Mouse (Mus musculus): ENCODE results near the gene Trmt61a.
"Not testable (repeated sequence)": the region's sequence is repeated elsewhere in the genome, so short reads cannot be mapped to it uniquely, and the experiment has no call there.

Trmt61a gene

DNA sequence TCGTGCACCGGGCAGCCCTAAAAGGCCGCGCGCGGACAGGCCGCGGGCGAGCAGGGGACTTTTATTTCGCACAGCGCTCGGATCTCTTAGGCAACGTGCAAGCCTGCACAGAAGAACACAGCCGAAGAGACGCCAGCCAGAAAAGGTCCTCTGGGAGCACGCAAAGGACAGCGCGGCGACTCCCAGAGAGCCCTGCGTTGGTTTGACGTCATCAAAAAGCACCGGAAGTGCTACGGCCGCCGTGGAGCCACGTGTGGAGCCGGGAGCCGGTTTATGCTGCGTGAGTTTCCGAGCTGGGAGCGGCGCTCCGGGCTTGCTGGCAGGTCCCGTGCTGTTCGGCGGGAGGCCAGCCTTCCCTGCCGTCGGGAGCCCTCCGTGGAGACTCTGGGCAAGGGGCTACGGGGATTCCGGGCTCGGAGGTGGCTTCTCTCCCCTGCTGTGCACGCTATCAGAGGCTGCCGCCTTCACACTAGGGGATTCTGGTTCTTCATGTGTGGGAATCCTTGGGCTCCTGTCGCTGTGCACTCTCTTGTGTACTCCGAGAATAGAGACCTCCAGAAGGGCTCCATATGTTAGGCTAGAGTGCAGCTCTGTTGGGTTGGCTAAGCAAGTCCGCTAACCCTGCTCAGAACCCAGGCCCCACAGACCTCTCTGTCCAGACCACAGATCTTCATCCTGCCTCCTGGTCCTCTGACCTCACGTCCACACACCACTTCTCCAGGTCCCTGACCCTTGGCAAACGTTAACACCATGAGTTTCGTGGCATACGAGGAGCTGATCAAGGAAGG, at the start of gene Trmt61a:
Trmt61a (plus strand) TSS at position 224 of the 788 bp plus-strand sequence.
- DNase-seq (ENCODE audit: low read depth): peak; percentile 71

DNA sequence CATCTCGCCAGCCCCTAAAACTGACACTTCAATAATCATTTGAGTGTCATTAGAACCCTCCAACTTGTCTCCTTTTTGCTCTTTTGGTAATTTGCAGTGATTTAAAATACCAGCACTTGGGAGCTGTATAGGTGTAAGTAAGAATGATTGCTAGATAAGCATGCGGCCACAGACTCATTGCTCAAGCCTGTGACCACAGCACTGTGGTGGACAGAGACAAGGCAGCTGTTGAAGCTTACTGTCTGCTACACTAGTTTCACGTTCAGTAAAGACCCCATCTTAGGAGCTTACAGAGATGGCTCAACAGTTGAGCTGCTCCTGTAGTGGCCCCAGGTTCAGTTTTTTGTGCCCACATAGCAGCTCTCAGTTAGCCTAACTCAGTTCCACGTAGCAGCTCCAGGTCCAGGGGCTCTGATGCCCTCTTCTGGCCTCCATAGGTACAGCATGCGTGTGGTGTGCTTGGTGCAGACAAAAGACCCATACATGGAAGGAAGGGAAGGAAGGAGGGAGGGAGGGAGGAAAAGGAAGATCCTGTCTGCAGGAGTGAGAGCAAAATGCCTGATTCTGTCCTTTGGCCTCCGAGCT, 29.8 kb upstream of the Trmt61a start:
- no peak for DNase-seq (ENCODE audit: low read depth)

DNA sequence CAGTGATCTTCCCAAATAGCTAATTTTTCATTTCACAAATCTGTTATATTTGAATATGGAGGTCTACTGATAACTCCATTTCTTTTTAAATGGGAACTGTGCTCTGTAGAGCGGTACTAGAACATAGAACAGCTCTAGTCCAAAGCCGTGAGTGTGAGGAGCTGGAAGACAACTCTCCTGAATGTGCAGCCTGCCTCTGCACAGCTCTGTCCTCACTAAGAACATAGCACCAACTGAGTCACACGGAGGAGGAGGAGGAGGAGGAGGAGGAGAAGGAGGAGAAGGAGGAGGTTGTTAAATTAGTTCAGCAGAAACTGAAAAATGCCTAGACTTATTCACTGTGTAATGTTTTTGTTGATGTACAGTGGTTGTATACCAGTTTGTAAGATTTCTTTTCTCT, 25.0 kb upstream of the Trmt61a start:
- DNase-seq (ENCODE audit: low read depth): no peak

DNA sequence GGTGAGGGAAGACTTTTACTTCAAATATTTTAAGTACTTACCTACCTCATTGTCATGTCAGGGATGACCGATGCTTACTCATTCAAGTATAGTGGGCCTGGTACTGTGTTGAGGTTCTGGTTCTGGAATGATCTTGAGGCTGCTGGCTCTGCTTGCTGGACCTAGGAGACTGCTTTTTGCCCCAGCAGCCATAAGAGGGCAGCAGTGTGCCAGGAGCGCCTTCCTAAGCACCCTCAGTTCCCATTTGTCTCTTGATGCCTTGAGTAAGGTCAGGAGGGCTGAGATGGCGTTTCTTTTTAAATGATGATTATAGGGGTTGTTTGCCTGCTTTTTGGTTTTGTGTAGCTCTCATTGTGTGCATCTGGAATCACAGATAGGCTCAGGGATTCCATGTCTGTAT, 24.5 kb upstream of the Trmt61a start:
- DNase-seq (ENCODE audit: low read depth): no peak

DNA sequence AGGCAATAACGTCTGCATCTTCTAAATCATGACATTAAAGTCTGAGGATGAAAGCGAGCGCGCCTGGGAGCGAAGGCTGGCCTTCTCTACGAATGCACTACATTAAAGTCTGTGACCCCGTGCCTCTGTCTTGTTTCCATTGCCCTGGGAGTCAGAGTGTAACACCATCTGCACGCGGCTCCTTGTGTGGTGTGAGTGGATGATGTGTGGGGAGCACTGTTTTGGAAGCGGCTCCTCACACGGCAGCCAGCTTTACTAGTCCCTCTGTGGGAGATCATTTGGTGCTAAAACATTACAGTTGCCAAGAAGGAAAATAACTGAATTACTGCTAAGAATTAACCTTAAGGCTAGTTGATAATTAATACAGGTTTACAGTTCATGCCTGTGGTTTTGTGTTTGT, 22.2 kb upstream of the Trmt61a start:
- no peak for DNase-seq (ENCODE audit: low read depth)

DNA sequence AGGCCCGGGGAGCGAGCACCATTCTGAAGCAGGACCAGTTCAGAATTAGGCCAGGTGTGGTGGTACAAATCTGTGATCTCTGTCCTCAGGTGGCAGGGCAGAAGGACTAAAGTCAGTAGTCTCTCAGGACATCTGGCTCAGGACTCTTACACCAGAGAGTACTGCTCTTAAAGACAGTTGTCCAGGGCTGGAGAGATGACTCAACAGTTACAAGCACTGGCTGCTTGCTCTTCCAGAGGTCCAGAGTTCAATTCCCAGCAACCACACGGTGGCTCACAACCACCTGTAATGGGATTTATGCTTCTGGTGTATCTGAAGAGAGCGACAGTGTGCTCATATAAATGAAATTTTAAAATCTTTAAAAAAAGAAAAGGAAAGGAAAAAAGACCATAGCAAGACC, 18.6 kb upstream of the Trmt61a start:
- no peak for DNase-seq (ENCODE audit: low read depth)

DNA sequence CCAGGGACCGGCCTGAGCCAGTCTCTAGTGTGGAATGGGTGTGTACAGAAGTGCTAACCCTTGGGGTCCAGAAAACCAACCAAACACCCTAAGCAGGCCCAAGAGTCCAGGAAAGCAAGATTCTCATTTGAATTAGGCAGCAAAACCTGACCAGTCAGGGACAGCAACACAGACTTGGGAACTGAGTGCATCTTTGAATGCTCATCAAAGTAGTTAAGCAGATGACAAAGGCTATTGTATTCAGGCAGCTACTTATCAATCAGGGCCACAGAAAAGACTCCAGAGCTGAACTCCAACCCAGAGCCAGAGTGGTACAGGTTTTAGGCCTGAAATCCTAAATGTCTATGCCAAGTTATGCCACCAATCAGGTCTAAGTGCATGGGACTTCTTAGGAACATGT, 17.3 kb upstream of the Trmt61a start:
- no peak for DNase-seq (ENCODE audit: low read depth)

DNA sequence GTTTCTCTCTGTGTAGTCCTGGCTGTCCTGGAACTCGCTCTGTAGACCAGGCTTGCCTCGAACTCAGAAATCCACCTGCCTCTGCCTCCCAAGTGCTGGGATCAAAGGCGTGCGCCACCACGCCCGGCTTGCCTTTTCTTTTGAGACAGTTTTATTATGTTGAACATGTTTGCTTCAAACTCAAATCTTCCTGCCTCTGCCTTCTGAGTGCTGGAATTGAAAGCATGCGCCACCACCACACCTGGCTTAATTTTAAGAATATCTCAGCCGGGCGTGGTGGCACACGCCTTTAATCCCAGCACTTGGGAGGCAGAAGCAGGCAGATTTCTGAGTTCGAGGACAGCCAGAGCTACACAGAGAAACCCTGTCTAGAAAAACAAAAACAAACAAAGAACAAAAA, 16.4 kb upstream of the Trmt61a start:
- not testable (repeated sequence) for DNase-seq (ENCODE audit: low read depth)

DNA sequence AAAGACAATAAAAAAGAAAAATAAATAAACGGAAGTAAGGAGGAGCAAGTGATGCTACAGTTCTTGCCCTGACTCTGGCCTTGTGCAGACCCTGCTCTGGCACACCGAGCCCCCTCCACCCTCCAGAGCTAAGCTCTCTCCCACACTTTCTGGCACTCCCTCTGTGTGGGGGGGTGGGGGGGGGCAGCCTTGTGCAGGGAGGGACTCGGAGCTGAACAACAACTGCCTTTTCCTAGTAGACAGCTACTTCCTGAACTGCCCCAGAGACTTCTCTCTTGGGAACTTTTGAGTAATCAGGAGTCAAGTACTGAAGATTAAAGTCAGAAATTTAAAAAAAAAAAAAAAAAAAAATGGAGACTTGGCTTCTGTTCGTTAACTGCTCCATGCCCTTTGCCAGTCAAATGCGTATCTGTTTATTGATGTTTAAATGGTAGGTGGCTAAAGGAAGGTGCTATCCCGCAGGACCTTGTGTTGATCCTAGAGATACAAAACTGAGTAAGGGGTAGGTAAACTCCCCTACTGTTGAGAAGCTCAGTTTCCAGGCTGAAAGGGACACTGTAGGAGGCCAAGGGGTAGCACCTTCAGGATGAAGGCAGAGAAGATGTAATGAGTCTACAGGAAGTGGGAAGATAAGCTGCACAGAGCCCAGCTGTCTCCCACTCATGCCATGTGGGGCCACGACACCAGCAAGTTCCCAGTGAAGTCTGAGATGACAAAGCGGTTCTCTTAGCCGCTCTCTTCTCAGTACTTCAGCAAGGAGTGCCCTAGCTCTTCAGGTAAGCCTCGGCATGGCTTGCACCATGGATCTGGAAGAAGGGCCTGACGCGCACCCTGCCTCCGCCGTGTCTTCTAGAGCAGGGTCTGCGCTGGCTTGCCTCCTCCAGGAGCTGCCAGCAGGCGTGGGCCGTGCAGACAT, 14.4 kb upstream of the Trmt61a start:
- no peak for DNase-seq (ENCODE audit: low read depth)

DNA sequence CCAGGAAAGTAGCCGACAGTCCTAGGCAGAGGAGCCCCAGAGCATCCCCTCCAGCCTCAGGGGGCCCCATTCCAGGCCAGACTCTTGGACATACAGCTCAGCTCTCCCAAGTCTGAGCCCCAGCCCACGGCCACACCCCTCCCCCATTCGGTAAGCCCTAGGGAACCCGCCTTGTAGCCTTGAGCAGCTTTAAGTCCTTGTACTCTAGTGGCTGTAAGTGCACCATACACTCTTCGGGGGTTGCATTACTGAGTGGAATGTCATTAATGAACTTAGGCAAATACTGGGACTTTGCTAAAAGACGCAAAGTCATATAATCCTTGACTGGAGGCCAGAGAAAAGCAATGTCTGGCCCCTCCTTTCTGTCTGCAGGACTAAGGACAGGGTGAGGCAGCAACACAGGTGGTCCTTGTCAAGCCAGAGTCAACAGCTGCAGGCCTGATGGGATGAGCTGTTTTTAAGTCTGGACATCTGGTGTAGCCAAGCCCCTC, 13.7 kb upstream of the Trmt61a start:
- DNase-seq (ENCODE audit: low read depth): no peak

DNA sequence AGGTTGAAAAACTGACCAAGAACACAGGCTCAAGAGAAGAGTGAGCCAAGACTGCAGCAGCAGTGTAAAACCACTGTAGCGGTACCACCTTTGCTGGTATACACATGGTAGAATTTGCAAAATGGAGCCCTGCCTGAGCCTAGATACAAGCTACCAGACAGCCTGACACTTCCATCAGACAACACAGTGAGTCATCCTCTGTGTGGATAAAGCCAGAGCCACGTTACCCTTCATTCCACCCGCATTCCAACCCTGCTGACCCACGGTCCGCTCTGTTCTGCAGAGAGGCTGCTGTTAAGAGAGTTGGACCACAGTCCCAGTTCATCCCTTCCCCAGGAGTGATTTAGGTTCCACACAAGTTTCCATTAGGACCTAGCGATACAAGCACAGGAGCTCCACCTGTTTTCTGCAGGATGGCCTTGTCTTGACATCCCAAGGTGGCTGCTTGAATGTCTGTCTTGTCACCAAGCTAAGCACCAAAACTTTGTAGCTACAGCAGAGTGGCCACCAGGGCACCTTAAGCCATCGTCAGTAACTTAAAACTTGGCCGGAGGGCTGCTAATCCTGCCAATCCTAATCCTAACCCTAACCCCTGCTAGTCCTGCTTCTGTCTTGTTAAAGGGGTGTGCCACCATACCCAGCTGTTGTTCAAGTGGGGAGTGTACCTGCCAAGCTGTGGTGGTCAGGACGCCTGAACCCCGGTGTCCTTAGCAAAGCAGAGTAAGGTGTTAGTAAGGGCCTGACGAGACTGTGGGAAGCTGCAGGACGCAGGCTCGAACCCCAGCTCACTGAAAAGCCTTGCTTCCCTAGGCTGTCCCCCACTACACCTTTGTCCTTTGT, 12.6 kb upstream of the Trmt61a start:
- DNase-seq (ENCODE audit: low read depth): no peak

DNA sequence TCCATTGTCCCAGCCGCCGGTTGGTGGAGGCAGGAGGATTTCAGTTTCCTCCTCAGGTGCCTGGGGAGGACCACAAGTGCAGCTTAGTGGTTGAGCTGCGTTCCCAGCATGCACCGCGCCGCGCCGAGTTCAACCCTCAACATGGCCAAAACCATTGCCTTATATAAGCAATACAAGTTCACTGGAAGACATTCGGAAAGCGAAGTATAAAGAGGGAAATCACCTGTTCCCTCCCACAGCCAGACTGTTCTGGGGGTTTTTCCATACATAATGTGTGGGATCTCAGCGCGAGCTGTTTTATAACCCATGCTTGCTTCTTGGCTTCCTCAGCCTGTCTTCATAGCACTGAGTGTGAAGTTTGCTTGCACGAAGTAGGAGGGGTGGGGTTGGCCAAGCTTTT, 11.5 kb upstream of the Trmt61a start:
- no peak for DNase-seq (ENCODE audit: low read depth)

DNA sequence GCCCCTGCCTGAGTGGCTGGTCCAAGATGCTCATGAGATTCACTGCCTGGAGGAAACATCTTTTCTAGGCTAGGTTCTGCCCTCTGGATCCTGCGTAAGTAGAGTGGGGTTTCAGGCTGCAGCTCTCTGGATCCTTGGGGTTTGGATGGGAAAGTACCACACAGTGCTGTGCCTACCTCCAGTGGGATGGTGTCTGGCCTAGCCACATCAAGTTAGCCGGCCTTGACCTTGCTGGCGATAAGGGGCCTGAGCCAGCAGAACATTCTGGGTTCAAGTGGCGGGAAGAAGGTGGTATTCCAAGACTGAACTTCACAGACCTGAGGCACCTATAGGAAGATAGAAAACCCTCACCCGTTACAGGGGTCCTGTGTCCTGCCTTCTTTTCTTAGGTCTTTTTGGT, 10.5 kb upstream of the Trmt61a start:
- no peak for DNase-seq (ENCODE audit: low read depth)

DNA sequence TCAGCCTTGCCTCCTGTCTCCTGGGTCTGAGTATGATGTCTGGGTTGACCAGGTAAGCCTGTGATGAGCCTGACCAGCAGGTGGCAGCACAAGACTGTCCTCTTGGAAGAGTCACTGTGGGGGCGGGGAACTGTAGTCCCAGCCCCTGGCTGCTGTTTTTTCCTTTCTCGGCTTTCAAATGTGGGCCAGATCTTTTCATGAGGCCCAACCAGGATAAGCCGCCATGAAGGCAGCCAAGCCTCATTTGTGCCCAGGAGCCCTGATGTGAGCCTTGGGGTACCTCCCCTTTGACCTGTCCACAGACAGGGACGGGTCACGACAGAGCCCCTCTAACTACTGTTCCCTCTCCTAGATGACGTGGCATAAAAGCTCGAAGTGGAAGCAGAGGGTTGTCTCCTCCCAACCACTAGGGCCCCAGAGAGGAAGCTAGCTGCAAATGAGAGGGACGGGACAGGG, 9.4 kb upstream of the Trmt61a start:
- DNase-seq (ENCODE audit: low read depth): peak; percentile 77

DNA sequence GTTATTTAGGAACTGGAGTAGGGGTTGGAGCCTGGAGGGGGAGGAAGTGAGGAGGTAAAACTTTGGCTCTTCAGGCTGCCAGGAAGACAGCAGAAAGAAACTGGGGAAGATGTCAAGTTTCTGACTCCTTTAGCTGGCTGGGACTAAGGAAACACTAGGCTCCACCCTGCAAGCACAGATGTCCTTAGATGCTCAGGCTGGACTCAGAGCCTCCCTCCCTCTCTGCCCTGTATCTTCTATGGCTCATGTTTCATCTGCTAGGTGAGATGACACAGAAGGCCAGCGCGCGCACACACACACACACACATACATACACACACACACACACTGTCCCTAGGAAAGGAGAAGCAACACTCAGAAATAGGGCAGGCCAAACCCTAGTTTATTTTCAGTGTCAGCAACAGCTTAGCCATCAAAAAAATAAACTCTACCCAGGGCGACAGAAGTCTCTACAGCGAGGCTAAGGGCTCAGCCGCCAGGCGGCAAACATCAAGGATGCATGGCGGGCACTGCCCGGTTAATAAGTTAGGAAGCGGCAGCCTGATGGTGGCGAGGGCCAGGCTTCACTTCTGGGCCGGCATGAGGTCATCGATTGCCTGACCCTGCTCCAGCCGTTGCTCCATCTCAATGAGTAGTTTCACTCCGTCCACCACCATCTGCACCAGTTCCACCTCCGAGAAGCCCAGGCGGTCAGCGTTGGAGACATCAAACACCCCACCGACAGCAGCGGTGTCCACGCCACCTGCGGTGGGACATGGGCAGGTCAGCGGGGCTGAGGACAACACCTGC, 8.7 kb upstream of the Trmt61a start:
- no peak for DNase-seq (ENCODE audit: low read depth)

DNA sequence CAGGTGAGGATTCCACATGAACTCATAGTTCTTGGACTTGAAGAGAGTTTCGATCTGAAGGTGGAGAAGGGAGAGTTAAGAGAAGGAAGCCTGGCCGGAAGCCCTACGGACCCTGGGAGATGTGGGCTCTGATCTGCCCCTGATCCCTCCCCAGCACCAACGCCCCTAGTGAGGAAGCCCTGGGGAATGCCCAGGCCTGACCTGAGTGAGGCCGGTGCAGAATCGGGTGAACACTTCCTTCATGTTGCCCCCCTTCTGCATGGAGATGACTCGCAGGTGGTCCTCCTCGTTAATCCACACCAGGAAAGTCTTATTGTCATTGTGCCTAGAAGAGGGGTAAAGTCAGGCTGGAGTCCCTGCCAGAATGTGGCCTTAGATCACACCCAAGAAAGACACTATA, 7.9 kb upstream of the Trmt61a start:
- DNase-seq (ENCODE audit: low read depth): no peak

DNA sequence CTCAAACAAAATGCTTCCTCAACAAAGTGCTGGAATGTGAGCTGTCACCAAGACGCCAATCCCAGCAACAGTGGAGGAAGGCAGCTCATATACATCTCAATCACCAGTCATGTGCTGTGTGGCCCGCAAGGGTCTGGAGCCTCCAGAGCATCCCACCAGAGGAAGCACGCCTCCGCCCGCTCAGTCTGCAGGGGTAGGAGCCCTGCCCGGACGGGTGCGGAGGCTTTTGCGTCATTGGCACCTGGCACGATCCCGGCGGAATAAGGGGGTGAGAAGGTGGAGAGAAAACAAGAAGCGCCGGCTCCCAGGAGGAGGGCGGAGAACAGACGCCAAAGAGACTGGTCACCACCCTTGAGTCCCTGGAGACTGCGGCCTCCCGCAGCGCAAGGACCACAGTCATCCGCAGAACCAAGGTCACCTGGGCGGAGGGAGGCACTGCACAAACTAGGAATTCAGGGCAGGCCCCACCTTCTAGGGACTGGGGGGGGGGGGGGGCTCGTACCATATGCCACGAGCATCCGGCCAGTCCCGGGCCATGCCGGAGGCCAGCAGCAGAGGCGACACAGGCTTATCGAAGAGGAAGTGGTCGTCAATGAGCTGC, 7.4 kb upstream of the Trmt61a start:
- DNase-seq (ENCODE audit: low read depth): no peak

DNA sequence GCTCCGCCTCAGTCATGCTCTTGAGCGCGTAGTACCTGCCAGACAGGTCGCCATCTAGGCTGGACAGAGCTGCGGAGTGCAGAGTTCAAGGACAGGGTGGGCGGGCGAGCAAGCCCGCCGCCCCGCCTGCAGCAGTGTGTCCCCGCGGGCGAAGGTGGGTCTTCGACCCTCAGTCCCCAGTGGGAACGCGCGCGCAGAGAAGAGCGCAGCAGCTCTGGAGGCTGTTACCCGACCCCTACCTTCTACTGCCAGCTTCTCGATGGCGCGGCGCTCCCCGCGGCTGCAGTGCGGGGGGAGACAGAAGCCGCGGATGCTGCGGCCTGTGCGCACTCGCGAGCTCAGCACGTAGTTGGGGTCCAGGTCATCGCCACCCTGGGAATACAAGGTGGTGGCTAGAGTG, 6.9 kb upstream of the Trmt61a start:
- no peak for DNase-seq (ENCODE audit: low read depth)

DNA sequence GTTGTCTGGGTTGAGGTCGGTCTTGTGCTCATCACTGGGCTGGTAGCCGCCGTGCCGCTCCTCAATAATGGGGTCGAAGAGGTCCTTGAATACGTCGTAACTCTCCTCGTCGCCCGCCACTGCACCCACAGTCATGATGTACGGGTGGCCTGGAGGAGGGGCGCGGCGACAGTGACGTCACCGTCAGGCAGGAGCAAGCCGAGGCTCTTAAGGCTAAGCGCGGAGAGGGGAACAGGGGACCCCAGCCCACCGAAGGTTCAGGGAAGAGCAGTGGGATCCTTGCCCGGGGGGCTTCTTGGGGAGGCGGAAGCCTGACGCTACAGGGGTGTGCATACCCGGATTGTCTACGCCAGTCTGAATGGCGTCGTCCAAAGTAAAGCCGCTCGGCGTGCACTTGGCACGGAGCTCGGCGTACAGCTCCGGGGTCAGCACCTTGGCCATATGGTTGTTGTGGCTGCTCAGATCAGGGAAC, 6.4 kb upstream of the Trmt61a start:
- no peak for DNase-seq (ENCODE audit: low read depth)

DNA sequence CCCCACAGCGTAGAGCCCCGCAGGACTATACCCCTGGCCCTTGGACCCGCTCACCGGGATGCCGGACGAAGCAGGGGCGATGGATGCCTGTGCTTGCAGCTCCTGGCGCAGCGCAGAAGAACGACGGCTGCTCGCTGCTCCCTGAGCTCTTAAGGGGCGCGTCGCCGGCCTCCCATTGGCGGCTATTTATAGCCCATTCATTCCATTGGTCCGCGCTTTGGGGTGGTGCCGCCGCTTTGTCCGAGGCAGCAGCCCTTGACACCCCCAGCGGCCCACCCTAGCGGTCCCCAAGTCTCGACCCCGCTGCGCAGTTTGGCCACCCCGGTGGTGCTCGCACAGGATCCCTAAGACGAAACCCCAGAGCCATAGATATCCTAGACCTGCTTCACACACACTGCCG, 5.7 kb upstream of the Trmt61a start, which contains the start of gene Ckb:
Ckb (minus strand) TSS at position 163 of the 400 bp plus-strand sequence.
- DNase-seq (ENCODE audit: low read depth): no peak
